Mouse (Mus musculus): ENCODE results near the gene Zan. TPM values are rescaled to one million over a fixed set of nuclear protein-coding genes. Genes with fewer than 3 reads are reported as not detected.
A peak's percentile ranks its signal among the peaks of the same experiment; 100 is the strongest.

Gene Zan
- total RNA-seq, 2 experiments from 2014 or later, result 0.03 TPM; not detected in 1

DNA sequence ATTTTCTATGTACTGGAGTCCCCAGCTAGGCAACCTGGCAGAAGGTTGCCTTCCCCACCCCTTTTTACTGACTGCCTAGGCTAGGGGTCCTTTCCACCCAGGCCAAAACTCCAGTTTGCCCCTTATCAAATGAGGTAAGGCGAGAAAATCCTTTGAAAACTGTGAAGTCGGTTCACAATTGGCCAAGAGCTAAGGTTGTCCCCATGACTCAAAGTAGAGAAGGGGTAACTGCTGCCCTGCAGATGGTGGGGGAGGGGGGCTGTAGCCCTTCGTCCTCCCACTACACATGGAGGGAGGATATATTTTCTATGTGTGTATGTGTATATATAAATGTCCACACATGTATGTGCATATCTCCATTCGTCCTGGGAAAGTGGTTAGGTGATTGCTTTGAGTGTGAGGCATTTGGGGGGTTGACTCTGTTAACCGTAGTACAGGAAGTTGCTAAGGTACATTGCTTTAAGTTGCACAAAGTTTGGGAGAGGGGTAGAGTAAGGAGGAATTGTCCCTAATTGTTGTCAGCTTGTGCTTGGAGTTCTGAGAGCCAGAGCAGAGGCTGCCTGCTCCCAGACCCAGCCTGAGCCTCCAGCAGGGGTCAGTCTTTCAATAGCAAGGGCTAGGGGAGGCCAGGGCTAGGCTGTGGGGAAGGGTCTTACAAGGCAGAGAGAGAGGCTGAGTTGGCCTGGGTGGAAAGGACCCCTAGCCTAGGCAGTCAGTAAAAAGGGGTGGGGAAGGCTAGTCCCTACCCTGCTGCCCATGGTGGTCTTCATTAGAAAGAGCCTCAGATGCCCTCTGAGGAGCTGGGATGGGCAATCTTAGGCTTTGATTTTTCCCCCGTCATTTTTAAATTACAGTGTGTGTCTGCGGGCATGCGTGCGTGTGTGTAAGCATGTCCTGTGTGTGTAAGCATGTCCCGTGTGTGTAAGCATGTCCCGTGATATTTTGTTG lies 36.3 kb upstream of the Zan start:
- Histone ChIP-seq H3K27ac (peak overlapping the region; percentile 44; the same call in 1 of the 2 replicates), H3K4me3 (no peak overlapping the region)
- peak; percentile 60 for TF ChIP-seq CTCF (IDR thresholded peaks at IDR 0.05)
- peak; percentile 40 for DNase-seq
- intact Hi-C loops (cut with DNase I), result no loop called here

- no peak for TF ChIP-seq CTCF (IDR thresholded peaks at IDR 0.05)
- intact Hi-C loops (cut with DNase I), result no loop called here
- Histone ChIP-seq H3K4me3 (peak overlapping the region; percentile 87), H3K27ac (peak overlapping the region; percentile 93; the same call in 1 of the 2 replicates)
- no peak for DNase-seq
Observed at GRCm38 (mm10) chr5:137511706-137512105, 34.8 kb upstream of the Zan start.

DNA sequence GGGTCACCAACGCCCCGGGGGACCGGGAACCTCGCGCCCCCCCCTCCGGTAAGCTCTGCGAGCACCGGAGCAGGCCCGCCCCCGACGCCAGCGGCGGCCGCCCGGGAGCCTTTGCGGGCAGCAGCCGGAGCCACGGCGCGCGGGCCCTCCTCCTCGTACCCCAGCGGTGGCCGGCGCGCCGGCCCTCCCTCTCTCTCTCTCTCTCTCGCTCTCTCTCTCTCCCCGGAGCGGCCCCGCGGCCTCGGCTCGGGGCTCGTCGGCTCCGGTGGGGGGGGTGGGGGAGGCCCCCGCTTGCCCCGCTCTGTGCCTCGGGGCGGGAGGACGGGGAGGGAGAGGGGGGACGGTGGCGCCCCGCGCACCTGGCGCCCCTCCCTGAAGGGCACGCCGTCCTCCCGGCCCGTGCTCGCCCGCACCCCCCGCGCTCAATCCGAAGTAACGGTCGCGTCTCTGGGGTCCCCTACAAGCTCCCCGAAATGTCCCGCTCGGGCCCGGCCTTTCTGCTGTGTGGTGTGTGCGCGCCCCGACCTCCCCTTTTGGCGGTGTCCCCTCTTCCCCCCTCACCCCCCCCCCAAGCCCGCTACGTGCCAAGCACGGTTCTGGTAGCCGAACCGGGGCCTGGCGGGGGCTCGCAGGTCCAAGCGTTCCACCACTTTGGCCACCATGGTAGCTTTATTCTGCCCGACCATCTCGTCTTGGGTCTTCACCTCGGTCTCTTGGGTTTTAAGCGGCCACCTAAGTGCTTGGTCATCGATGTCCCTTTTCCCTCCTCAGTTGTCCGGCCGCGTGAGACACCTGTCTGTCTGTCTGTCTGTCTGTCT lies 33.9 kb upstream of the Zan start:
- intact Hi-C loops (cut with DNase I), result no loop called here

GRCm38 (mm10) chr5:137510014-137510501 lies 33.2 kb upstream of the Zan start:
- Histone ChIP-seq H3K4me3 (peak overlapping the region; percentile 87), H3K27ac (peak overlapping the region; percentile 93)
- intact Hi-C loops (cut with DNase I), result no loop called here
- no peak for TF ChIP-seq CTCF (IDR thresholded peaks at IDR 0.05)
- DNase-seq, result peak; percentile 90

More for the DNA sequence above, 33.9 kb upstream of the Zan start:
- TF ChIP-seq CTCF (IDR thresholded peaks at IDR 0.05), result no peak
- Histone ChIP-seq H3K27ac (peak overlapping the region; percentile 93), H3K4me3 (peak overlapping the region; percentile 87)
- DNase-seq, result peak; percentile 60

DNA sequence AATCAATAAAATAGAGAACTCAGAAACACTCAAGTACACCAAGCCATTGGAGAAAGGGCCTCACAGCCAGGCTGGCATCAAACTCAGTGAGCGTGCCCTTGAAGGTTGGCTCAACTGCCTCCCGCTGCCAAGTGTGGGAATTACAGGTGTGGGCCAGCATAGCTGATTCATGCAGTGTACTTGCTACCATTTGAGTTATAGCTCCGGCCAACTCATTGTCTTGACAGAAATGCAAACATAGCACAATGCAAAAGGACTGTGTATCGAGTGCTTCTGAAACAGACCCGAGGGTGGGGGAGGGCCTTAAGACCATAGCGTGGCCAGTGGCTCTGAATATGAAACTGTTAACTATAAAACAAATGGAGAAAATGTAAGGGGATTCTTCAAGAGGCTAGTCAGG lies 27.2 kb upstream of the Zan start:
- no peak overlapping the region for H3K27ac ChIP-seq
- no peak overlapping the region for H3K4me3 ChIP-seq
- intact Hi-C loops (cut with DNase I), result loop anchor here (5.0 to 10.0 kb wide), 4 partner anchors 98 to 241 kb away; partner anchors contain the start of genes Mospd3, Nyap1, Slc12a9 and Srrt
- no peak for DNase-seq
- no peak for TF ChIP-seq CTCF (IDR thresholded peaks at IDR 0.05)

GRCm38 (mm10) chr5:137502667-137503110 lies 25.8 kb upstream of the Zan start:
- intact Hi-C loops (cut with DNase I), result loop anchor here (1.0 to 10.0 kb wide), 5 partner anchors 31 to 242 kb away; partner anchors contain the start of genes Epo, Gnb2, Mospd3 and Nyap1

DNA sequence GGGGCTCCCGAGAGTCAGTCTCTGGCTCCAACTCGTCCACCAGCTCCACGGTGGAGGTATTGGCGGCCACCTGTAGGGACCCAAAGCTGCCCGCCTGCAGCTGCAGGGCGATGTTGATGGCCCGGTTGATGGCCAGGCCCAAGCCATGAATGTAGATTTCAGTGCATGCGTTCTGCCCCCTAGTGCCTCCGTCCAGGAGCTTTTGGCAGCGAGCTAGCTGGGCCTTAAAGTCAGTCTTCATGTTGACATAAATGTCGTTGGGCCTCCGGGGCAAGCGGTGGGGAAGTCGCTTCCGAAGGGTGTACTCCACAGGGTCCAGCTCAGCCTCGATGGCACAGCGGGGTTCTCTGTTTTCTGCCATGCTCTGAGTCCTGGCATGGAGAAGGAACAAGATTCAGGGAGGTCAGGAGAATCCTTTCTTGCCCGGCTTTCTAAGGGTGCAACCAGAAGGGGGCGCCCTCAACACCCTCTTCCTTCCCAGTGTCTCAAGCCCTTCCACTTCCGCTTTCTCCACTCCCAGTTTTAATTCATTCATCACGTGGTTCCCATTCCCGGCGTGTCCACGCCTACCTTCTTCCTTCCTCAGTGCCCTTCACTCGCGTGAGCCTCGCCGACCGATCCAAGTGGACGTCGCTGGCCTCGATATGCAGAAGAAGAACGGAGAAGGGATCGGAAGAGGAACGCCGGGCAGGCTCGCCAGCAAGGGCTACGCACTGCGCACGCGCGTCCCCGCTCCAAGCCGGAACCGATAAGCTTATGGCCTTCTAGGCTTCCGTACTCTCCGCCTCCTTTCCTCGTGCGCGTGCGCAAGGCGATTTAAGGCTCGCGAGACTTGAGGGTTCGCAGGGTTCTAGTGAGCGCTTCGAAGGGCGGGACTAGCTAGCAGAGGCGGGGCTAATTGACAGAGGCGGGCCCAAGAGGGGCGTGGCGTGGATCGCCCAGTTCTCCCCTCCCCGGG lies 25.1 kb upstream of the Zan start, which contains the start of gene Pop7:
TSS of gene Pop7 (minus strand) at position 810 of the 958 bp plus-strand sequence.
- DNase-seq, result peak; percentile 100
- peak; percentile 90 for TF ChIP-seq CTCF (IDR thresholded peaks at IDR 0.05)
- intact Hi-C loops (cut with DNase I), result loop anchor here (1.0 to 10.0 kb wide), 5 partner anchors 31 to 243 kb away; partner anchors contain the start of genes Epo, Gnb2, Mospd3 and Nyap1
- peak within 1 kb of the TSS; percentile 94 for H3K4me3 ChIP-seq
- peak within 1 kb of the TSS; percentile 94 for H3K27ac ChIP-seq

More at GRCm38 (mm10) chr5:137502667-137503110, 25.8 kb upstream of the Zan start:
- TF ChIP-seq CTCF (IDR thresholded peaks at IDR 0.05), result peak; percentile 90
- H3K4me3 ChIP-seq, result peak overlapping the region; percentile 94
- H3K27ac ChIP-seq, result peak overlapping the region; percentile 94
- DNase-seq, result peak; percentile 91

- no peak for DNase-seq
- H3K27ac ChIP-seq, result no peak overlapping the region
- no peak overlapping the region for H3K4me3 ChIP-seq
- TF ChIP-seq CTCF (IDR thresholded peaks at IDR 0.05), result no peak
- intact Hi-C loops (cut with DNase I), result loop anchor here (5.0 to 10.0 kb wide), 4 partner anchors 102 to 245 kb away; partner anchors contain the start of genes Mospd3, Nyap1, Slc12a9 and Srrt
Observed at GRCm38 (mm10) chr5:137500186-137500585, 23.3 kb upstream of the Zan start.

- no peak overlapping the region for H3K27ac ChIP-seq
- intact Hi-C loops (cut with DNase I), result no loop called here
- TF ChIP-seq CTCF (IDR thresholded peaks at IDR 0.05), result no peak
- H3K4me3 ChIP-seq, result no peak overlapping the region
- DNase-seq, result no peak
Observed at GRCm38 (mm10) chr5:137493831-137494230, 17.0 kb upstream of the Zan start.

- TF ChIP-seq CTCF (IDR thresholded peaks at IDR 0.05), result no peak
Observed at GRCm38 (mm10) chr5:137491559-137491958, 14.7 kb upstream of the Zan start.

DNA sequence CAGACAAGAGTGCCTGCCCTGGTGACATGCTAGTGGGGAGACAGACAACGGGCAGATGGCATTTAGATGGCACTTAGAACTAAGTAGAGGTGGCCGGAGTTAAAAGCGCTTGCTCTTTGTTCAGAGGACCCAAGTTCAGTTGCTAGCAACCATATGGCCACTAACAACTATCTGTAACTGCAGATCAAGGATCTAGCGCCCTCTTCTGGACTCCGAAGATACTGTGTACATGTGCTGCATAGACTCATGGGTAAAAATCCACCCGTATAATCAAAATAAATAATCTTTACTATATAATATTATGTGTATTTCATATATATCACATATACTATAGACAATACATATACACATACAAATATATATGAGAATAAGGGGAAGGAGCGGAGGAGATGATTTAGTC lies 10.8 kb upstream of the Zan start:
- H3K4me3 ChIP-seq, result no peak overlapping the region
- peak; percentile 27; the same call in 1 of the 2 replicates for TF ChIP-seq CTCF (IDR thresholded peaks at IDR 0.05)
- DNase-seq, result no peak
- intact Hi-C loops (cut with DNase I), result no loop called here
- H3K27ac ChIP-seq, result no peak overlapping the region

More at GRCm38 (mm10) chr5:137491559-137491958, 14.7 kb upstream of the Zan start:
- DNase-seq, result peak; percentile 73
- intact Hi-C loops (cut with DNase I), result no loop called here
- no peak overlapping the region for H3K4me3 ChIP-seq
- 0 out of 2 replicates have a peak overlapping the region, but pooled peaks have one; percentile 12 for H3K27ac ChIP-seq
